Mouse (Mus musculus) myocyte (in vitro differentiated cells): ENCODE measurements at regions not wholly inside any gene's neighbourhood (a gene's known extent, or its start where the extent isn't known, plus 50 kb on each side); places are given as distances from the start of the nearest gene placed in this dataset.

Experiments
- H3K27me3 ChIP-seq: one replicate; pipeline ENCODE4 v1.6.1; 2011; ENCODE audit not compliant: control insufficient read depth, insufficient read depth, insufficient read length
- H3K36me3 ChIP-seq: one replicate; pipeline ENCODE4 v1.6.1; 2011; ENCODE audit not compliant: control insufficient read depth, insufficient read depth
- H3K4me2 ChIP-seq: one replicate; pipeline ENCODE4 v1.6.1; 2011; ENCODE audit warnings: low read depth, control low read depth
- H3K4me3 ChIP-seq: one replicate; pipeline ENCODE4 v1.5.1; 2011; ENCODE audit warnings: mild to moderate bottlenecking, control low read depth, moderate library complexity
- H3K79me2 ChIP-seq: one replicate; pipeline ENCODE4 v1.6.1; 2011; ENCODE audit not compliant: control insufficient read depth, insufficient read depth
- H3ac ChIP-seq: one replicate; pipeline ENCODE4 v1.6.1; 2011; ENCODE audit not compliant: control insufficient read depth, insufficient read length
- CEBPB ChIP-seq: IDR thresholded peaks from 2 replicates; pipeline ENCODE4 v1.6.1; 2011; ENCODE audit warnings: mild to moderate bottlenecking, moderate library complexity; ENCODE audit not compliant: poor library complexity, insufficient read depth, severe bottlenecking
- E2F4 ChIP-seq: IDR thresholded peaks from one replicate; pipeline ENCODE4 v1.6.1; 2011; ENCODE audit warnings: mild to moderate bottlenecking, control low read depth, moderate library complexity; ENCODE audit not compliant: insufficient read depth
- MAX ChIP-seq: IDR thresholded peaks from one replicate; pipeline ENCODE4 v1.6.1; 2011; ENCODE audit warnings: low read depth, mild to moderate bottlenecking, control low read depth
- MYOD1 ChIP-seq, 3 experiments: IDR thresholded peaks; one replicate each; pipeline ENCODE4 v1.6.1; 2011; ENCODE audit warnings: control low read depth in 2 of 3, low read depth in 2 of 3, mild to moderate bottlenecking in 2 of 3, moderate library complexity in 1 of 3; ENCODE audit not compliant: insufficient read length in 2 of 3, control insufficient read depth in 1 of 3
- MYOG ChIP-seq, 3 experiments: IDR thresholded peaks; one replicate each; pipeline ENCODE4 v1.6.1; 2011; ENCODE audit warnings: control low read depth in 2 of 3, low read depth in 2 of 3, mild to moderate bottlenecking in 2 of 3; ENCODE audit not compliant: insufficient read length in 2 of 3, control insufficient read depth in 1 of 3, insufficient read depth in 1 of 3
- POLR2A ChIP-seq: IDR thresholded peaks from one replicate; pipeline ENCODE4 v1.6.1; 2011; ENCODE audit warnings: low read depth, mild to moderate bottlenecking, control low read depth, moderate library complexity; ENCODE audit not compliant: insufficient read length
- POLR2AphosphoS2 ChIP-seq: IDR thresholded peaks from one replicate; pipeline ENCODE4 v1.6.1; 2011; ENCODE audit warnings: low read depth, control low read depth; ENCODE audit not compliant: insufficient read length
- REST ChIP-seq: IDR thresholded peaks from one replicate; pipeline ENCODE4 v1.6.1; 2011; ENCODE audit warnings: mild to moderate bottlenecking, control low read depth, moderate library complexity; ENCODE audit not compliant: insufficient read depth, insufficient read length
- SRF ChIP-seq: IDR thresholded peaks from one replicate; pipeline ENCODE4 v1.6.1; 2011; ENCODE audit warnings: low read depth; ENCODE audit not compliant: control insufficient read depth, insufficient read length
- TCF12 ChIP-seq: IDR thresholded peaks from one replicate; pipeline ENCODE4 v1.6.1; 2011; ENCODE audit warnings: mild to moderate bottlenecking, control low read depth; ENCODE audit not compliant: poor library complexity, insufficient read depth, severe bottlenecking
- TCF3 ChIP-seq: IDR thresholded peaks from one replicate; pipeline ENCODE4 v1.6.1; 2011; ENCODE audit warnings: low read depth, control low read depth; ENCODE audit not compliant: insufficient read length
- USF1 ChIP-seq: IDR thresholded peaks from one replicate; pipeline ENCODE4 v1.6.1; 2011; ENCODE audit warnings: low read depth, mild to moderate bottlenecking, control low read depth, moderate library complexity

DNA sequence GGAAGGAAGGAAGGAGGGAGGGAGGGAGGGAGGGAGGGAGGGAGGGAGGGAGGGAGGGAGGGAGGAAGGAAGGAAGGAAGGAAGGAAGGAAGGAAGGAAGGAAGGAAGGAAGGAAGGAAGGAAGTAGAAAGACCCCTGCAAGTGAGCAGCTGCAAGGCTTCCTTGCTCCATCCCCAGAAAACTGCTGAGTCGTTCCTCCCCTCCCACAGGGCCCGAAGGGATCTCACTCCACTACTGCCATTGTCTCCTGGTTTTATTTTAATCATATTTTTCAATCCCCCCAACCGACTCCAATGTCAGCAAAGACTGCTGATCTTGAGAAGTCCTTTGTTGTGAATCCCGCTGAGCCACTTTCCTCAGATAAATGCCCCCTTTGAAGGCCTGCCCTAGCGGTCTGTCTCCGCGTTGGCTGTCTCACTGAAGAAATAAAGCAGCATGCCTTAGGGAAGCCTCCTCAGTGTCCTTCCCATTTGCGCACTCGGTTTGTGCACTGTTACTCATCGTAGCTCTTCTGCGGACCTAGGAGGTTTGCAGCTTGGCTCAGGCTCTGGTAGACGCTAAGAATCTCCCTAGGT lies 266.1 kb upstream of the Slc7a11 start:
- no peak overlapping the region for H3K4me2 ChIP-seq
- H3K4me3 ChIP-seq: no peak overlapping the region
- no peaks in the 10 kb centered on the region for H3K27me3 ChIP-seq
- no peaks in the 10 kb centered on the region for H3K36me3 ChIP-seq
- TF ChIP-seq POLR2AphosphoS2 (no peak), SRF (no peak), USF1 (no peak)
- no peak overlapping the region for H3ac ChIP-seq
- H3K79me2 ChIP-seq: no peaks in the 10 kb centered on the region

DNA sequence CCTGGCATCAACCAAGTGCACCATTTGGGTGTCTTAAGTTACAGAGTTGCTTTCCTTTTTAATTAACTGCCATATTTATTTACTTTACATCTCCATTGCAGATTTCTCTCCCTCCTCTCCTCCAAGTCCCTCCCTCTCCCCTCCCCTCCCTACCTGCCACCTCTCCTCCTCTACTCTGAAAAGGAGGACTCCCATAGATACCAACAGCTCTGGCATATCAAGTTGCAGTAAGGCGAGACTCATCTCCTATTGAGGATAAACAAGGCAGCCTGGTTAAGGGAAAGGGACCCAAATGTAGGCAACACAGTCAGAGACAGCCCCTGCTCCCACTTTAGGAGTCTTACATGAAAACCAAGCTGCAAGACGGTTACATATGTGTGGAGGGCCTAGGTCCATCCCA lies 263.3 kb upstream of the Slc7a11 start:
- Histone ChIP-seq H3K36me3 (no peaks in the 10 kb centered on the region), H3K4me2 (no peak overlapping the region), H3K79me2 (no peaks in the 10 kb centered on the region), H3K27me3 (no peaks in the 10 kb centered on the region), H3K4me3 (no peak overlapping the region), H3ac (no peak overlapping the region)
- no peak for TF ChIP-seq TCF12
- TF ChIP-seq USF1: no peak
- TF ChIP-seq POLR2A: no peak
- no peak for TF ChIP-seq MYOG (IDR thresholded peaks at IDR 0.05; ENCODE audit: control insufficient read depth in 1 of 3, insufficient read depth in 1 of 3, insufficient read length in 2 of 3, low read depth in 2 of 3)
- no peak for TF ChIP-seq CEBPB
- no peak for TF ChIP-seq REST
- no peak for TF ChIP-seq MAX
- TF ChIP-seq POLR2AphosphoS2: no peak
- no peak for TF ChIP-seq SRF
- no peak for TF ChIP-seq MYOD1 (IDR thresholded peaks at IDR 0.05; ENCODE audit: control insufficient read depth in 1 of 3, insufficient read length in 2 of 3, low read depth in 2 of 3)
- no peak for TF ChIP-seq E2F4
- TF ChIP-seq TCF3: no peak

GRCm38 (mm10) chr3:50694904-50695680 lies 251.7 kb upstream of the Slc7a11 start:
- H3ac ChIP-seq: no peak overlapping the region
- no peak overlapping the region for H3K4me3 ChIP-seq
- no peak for TF ChIP-seq MYOD1 (IDR thresholded peaks at IDR 0.05; ENCODE audit: control insufficient read depth in 1 of 3, insufficient read length in 2 of 3, low read depth in 2 of 3)
- no peak for TF ChIP-seq MYOG (IDR thresholded peaks at IDR 0.05; ENCODE audit: control insufficient read depth in 1 of 3, insufficient read depth in 1 of 3, insufficient read length in 2 of 3, low read depth in 2 of 3)
- TF ChIP-seq TCF12: no peak
- TF ChIP-seq POLR2AphosphoS2: no peak
- TF ChIP-seq USF1: no peak
- no peak for TF ChIP-seq E2F4
- H3K79me2 ChIP-seq: no peaks in the 10 kb centered on the region
- no peaks in the 10 kb centered on the region for H3K36me3 ChIP-seq
- no peak overlapping the region for H3K4me2 ChIP-seq
- no peaks in the 10 kb centered on the region for H3K27me3 ChIP-seq

DNA sequence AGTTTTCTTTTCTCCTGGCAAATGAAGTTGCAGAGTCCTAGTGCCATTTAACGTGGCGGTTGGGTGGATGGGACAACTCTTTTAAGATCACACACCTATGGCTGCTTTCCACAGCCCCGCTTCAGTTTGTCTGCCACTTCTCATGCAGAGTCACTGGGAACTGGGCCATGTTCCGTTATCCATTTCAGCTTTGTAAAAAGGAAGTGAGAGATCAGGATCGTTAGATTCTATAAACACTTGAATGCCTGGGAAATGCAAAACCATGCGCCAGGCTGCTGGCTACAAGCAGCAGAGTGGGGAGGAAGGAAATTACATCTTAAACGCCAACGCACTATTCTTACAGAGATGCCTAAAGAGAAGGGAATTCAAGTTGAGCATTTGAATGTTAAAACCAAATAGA lies 251.1 kb upstream of the Slc7a11 start:
- TF ChIP-seq REST (no peak), MAX (no peak), MYOD1 (IDR thresholded peaks at IDR 0.05; ENCODE audit: control insufficient read depth in 1 of 3, insufficient read length in 2 of 3, low read depth in 2 of 3) (no peak)
- no peak overlapping the region for H3K4me2 ChIP-seq
- H3K36me3 ChIP-seq: no peaks in the 10 kb centered on the region
- no peaks in the 10 kb centered on the region for H3K79me2 ChIP-seq
- H3K4me3 ChIP-seq: no peak overlapping the region
- H3ac ChIP-seq: no peak overlapping the region
- no peaks in the 10 kb centered on the region for H3K27me3 ChIP-seq

DNA sequence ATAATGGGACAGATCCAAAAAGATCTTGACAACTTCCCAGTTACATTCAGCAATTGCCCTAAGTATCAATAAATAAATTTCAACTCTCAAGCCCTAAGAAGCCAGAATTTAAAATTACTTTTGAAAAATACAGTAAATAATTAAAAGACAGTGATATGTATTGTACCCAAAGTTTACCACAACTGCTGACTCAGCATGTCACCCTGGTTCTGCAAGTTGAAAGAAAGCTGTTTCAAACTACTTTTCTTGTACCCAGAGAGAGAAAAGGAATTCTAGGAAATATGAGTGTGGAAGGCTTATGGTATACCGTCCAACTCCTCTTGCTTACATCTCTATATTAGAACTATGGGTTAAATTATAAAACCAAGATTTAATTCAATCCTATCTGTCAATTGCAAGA lies 248.9 kb upstream of the Slc7a11 start:
- Histone ChIP-seq H3K79me2 (no peaks in the 10 kb centered on the region), H3K27me3 (no peaks in the 10 kb centered on the region), H3K4me2 (no peak overlapping the region), H3K4me3 (no peak overlapping the region), H3ac (no peak overlapping the region), H3K36me3 (no peaks in the 10 kb centered on the region)
- TF ChIP-seq POLR2AphosphoS2 (no peak), MYOG (IDR thresholded peaks at IDR 0.05; ENCODE audit: control insufficient read depth in 1 of 3, insufficient read depth in 1 of 3, insufficient read length in 2 of 3, low read depth in 2 of 3) (no peak), CEBPB (no peak)

- TF ChIP-seq CEBPB (no peak), USF1 (no peak), MYOD1 (IDR thresholded peaks at IDR 0.05; ENCODE audit: control insufficient read depth in 1 of 3, insufficient read length in 2 of 3, low read depth in 2 of 3) (no peak), POLR2A (no peak), REST (no peak), POLR2AphosphoS2 (no peak), MAX (no peak), E2F4 (no peak), SRF (no peak), TCF3 (no peak), MYOG (IDR thresholded peaks at IDR 0.05; ENCODE audit: control insufficient read depth in 1 of 3, insufficient read depth in 1 of 3, insufficient read length in 2 of 3, low read depth in 2 of 3) (no peak), TCF12 (no peak)
Observed at GRCm38 (mm10) chr3:50690750-50691149, 247.3 kb upstream of the Slc7a11 start.

More at GRCm38 (mm10) chr3:50690750-50691149, 247.3 kb upstream of the Slc7a11 start:
- Histone ChIP-seq H3K4me2 (no peak overlapping the region), H3K4me3 (no peak overlapping the region), H3K27me3 (no peaks in the 10 kb centered on the region), H3K36me3 (no peaks in the 10 kb centered on the region), H3K79me2 (no peaks in the 10 kb centered on the region), H3ac (no peak overlapping the region)
